Mouse (Mus musculus) spleen, adult 12 weeks (tissue): ENCODE results near the gene Patj.

ENCODE experiments used
- DNase-seq: peaks from one replicate; pipeline ENCODE4 v3.0.0; 2022; ENCODE audit warnings: low spot score

Patj gene

GRCm38 (mm10) chr4:98444437-98445139 lies 49.0 kb downstream of the Patj start:
- DNase-seq, result no peak

GRCm38 (mm10) chr4:98449564-98450263 lies 54.1 kb downstream of the Patj start:
- no peak for DNase-seq

DNA sequence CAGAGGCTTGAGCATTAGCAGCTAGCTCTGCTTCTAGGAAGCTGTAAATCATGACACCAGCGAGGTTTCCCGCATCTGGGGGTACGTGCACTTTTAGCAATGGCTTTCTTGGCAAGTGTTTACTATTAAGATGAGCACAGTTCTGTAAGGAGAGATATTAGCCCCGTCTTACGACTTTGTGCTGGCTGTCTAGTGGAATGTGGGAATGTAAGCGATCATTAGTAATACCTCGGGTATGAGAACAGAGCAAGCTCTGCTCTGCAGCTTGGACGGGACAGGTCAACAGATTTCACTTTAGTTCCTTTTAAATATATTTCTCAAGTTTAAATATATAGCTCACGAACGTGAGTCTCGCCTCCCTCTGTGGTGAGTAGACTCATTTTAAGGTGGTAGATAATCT lies 54.7 kb downstream of the Patj start:
- DNase-seq, result no peak

GRCm38 (mm10) chr4:98450829-98451228 lies 55.2 kb downstream of the Patj start:
- DNase-seq, result no peak

DNA sequence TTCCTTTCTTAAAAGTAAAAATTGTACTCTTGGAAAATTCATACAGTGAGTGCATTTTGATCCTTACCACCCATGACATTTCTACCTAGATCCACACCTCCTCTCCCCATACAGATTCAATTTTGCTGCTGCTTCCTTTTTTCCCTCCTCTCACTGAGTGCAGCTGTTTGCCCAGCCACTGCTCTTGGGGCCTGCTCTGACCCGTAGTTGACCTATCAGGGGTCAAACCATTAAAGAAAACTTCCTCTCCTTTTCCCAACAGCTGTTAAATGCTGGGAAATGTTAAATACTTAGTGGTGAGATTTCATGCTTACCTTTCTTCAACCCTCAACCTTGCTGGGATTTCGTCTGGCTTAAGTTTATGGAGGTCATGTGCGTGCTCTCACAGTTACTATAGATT lies 55.7 kb downstream of the Patj start:
- no peak for DNase-seq

DNA sequence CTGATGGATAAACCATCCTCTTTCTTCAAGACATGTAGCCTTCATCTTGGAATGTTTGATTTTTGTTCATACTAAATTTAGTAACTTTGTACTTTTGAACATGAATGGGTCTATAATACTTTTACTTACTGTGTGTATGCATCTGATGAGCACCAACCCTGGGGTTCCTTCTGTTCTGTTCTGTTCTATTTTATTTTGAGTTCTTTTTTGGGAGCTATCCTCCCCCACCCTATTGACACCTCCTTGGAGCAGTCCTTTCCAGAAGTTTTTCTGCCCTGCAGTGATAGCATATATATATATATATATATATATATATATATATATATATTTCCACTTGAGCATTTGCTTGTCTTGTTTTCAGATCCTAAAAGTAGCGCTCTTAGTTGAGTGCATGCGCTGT lies 57.1 kb downstream of the Patj start:
- DNase-seq, result no peak

DNA sequence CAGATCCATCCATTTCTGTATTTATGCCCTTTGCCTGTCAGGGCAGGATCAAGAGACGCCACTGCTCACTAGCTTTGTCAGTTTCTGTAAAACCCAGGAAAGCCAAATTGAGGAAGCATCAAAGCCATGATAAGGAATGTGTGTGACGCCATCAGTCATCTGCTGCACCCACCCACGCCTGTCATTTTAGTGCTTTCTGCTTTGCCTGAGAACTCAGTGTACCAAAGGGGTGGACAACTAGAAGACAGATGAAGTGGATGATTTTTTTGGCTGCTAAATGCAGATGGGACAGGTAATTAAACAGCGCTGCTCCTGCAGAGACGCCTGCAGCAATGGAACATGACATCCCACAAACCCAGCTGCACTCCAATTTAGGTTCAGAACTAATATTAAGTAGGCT lies 57.6 kb downstream of the Patj start:
- no peak for DNase-seq

- no peak for DNase-seq
Observed at GRCm38 (mm10) chr4:98455352-98455751, 59.8 kb downstream of the Patj start.

DNA sequence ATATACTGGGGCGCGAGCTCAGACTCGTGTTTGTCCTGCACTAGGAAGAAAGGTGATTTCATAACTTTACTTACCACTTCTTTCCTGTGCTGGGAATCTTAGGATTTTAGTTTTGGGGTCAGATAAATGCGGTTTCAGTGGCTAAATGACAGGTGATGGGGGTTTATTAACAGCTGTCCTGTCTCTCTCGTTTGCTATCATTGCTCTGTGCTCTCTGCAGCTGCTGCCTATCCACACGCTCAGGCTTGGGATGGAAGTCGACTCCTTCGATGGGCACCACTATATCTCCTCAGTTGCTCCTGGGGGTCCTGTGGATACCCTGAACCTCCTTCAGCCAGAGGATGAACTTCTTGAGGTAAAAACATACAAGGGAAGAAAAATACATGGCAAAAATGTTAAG lies 60.3 kb downstream of the Patj start:
- no peak for DNase-seq

DNA sequence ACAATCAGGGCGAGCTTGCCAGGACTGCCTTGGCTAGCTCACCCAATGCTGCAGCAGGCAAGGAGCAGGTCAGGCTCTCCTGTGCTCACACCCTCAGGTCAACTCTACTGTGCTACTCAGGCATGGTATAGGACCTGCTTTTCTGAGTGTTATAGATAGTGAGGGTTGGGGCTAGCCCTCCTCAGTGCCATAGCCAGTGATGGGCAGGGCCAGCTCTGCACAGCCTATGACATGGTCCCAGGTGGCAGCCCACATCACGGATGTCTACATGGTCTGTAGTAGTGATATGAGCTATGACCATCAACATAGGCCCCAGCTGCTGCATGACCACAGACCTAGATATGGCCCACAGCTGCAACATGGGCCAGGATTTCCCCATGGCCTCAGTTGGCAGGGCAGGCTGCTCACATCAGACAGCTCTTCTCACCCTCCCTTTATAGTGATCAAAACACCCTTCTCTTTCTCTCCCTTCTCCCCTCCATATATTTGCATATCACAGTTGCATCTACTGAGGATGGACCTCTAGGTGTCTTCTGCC lies 66.3 kb downstream of the Patj start:
- no peak for DNase-seq

- DNase-seq, result no peak
Observed at GRCm38 (mm10) chr4:98465476-98465875, 69.9 kb downstream of the Patj start.

- no peak for DNase-seq
Observed at GRCm38 (mm10) chr4:98465886-98466285, 70.3 kb downstream of the Patj start.

DNA sequence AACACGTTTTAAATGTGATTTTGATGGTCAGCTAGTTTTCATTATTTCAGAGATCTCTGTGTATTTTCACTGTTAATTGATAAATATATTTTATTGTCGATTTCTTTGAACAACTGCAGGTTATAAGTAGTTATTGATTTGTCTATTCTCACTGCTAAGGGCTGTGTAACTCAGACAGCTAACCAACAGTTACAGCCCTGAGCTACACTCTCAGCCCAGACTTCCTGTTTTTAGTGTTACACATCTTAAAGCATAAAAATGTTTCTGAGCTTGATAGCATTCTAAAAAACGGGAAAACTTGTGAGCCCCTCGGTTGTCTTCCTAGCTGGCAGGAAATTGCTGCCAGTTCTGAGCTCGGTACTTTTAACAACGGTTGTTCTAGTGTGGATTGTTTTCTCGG lies 75.8 kb downstream of the Patj start:
- DNase-seq, result no peak

DNA sequence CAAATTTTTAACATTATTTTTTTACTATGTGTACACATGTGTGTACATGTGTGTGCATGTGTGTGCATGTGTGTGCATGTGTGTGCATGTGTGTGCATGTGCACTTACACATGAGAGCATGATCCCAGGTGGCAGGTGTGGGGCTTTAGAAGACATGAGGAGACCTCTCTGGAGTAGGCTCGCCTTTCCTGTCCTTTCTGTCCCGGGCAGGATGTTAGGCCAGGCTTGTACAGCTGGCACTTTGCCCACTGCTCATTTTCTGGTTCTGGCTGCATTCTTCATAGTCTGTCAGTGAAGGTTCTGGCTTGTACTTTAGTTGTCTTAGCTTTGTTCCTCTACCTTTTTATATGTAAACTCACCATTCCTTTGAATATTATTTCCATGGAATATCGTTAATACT lies 77.9 kb downstream of the Patj start:
- DNase-seq, result no peak

- DNase-seq, result no peak
Observed at GRCm38 (mm10) chr4:98478005-98478404, 82.4 kb downstream of the Patj start.

DNA sequence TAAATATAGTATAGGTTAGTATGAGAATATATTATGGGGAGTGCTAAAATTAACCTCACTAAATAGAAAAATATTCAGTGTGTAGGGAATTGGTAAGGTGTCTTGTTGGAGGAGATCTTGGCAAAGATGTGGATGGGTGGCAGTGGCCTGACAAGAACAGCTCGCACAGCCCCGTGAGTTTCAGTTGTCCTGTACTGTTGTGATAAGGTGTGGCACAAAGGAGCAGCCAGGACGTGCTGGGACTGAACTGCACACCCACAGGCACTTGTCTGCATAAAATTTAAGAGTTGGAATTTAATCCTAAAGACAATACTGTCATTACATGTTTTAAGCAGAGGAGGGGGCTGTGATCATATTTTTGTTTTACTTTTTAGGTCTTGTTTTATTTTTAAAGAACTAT lies 90.9 kb downstream of the Patj start:
- DNase-seq, result no peak

- DNase-seq, result no peak
Observed at GRCm38 (mm10) chr4:98486901-98487300, 91.3 kb downstream of the Patj start.

GRCm38 (mm10) chr4:98489386-98489785 lies 93.8 kb downstream of the Patj start:
- DNase-seq, result no peak

GRCm38 (mm10) chr4:98498341-98498740 lies 102.8 kb downstream of the Patj start:
- DNase-seq, result no peak

- no peak for DNase-seq
Observed at GRCm38 (mm10) chr4:98500182-98500581, 104.6 kb downstream of the Patj start.

DNA sequence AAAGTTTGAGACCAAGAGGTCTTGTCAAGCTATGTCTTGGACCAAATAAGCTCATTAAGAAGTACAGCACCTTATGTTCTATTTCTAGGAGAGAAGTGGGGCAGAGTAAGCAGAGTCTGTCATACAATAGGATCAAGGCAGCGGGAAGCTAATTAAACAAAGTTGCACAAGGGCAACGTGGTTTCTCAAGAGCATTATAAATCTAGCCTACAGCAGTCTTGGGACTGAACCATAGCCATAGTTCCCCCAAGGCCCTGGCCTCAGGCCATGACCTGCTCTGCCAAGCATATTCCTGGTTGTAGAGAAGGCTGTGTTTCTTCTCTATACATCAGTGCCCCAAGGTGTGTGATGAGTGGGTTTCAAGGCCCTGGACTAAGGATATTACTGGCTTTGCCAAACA lies 105.3 kb downstream of the Patj start:
- no peak for DNase-seq

- no peak for DNase-seq
Observed at GRCm38 (mm10) chr4:98504743-98505142, 109.2 kb downstream of the Patj start.

DNA sequence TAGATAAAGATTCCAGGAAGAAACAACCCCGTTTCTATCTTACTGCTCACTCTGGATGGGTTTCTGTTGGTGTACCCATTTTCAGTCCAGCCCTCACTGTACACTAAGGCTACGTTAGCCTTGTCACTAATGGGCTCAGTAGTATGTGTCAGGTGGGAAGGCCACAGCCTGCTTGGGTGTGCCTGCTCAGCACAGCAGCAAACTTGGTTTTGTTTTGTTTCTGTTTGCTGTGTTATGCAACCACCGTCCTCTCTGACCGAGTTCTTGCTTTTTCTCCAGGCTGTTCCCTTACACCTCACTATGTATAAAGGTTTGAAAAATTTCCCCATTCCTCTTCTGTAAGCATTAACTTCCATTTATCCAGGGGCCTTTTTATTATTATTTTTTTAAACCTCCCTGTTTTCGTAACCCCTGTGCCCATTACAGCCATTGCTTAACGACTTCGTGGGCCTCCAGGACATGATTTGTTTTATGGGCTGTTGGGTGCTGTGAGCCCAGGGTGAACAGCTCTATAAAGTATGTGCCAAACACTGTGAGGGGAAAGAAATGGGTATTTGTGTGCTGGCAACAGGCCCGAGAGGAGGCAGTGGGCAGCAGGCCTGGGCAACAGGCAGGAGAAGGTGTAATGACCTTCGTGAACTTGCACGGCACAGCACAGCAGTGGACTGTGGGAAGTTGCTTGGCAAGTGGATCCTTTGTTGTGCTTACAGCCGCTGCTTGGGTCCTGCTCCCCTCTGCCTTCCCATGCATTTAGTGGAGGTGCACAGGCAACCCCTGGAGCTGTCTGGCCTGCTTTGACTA lies 113.1 kb downstream of the Patj start:
- no peak for DNase-seq
